Mouse (Mus musculus): Measurements from ENCODE around the gene Lrp5.

The Lrp5 gene

GRCm38 (mm10) chr19:3654058-3654457 is 32.3 kb downstream of the Lrp5 start:
- DNase-seq, result no peak

- DNase-seq, result no peak
Measured at GRCm38 (mm10) chr19:3653508-3653907, 32.9 kb downstream of the Lrp5 start.

- no peak for DNase-seq
Measured at GRCm38 (mm10) chr19:3651989-3652388, 34.4 kb downstream of the Lrp5 start.

- DNase-seq, result peak; percentile 34
Measured at GRCm38 (mm10) chr19:3651220-3651619, 35.1 kb downstream of the Lrp5 start.

- no peak for DNase-seq
Measured at GRCm38 (mm10) chr19:3650448-3650847, 35.9 kb downstream of the Lrp5 start.

GRCm38 (mm10) chr19:3648830-3649450 is 37.4 kb downstream of the Lrp5 start:
- DNase-seq, result no peak

GRCm38 (mm10) chr19:3647999-3648398 is 38.4 kb downstream of the Lrp5 start:
- no peak for DNase-seq

- no peak for DNase-seq
Measured at GRCm38 (mm10) chr19:3645813-3646212, 40.6 kb downstream of the Lrp5 start.

- DNase-seq, result no peak
Measured at GRCm38 (mm10) chr19:3645318-3645717, 41.0 kb downstream of the Lrp5 start.

- DNase-seq, result no peak
Measured at GRCm38 (mm10) chr19:3639561-3639960, 46.8 kb downstream of the Lrp5 start.

- no peak for DNase-seq
Measured at GRCm38 (mm10) chr19:3638698-3639097, 47.7 kb downstream of the Lrp5 start.

- DNase-seq, result no peak
Measured at GRCm38 (mm10) chr19:3632018-3632417, 54.3 kb downstream of the Lrp5 start.

GRCm38 (mm10) chr19:3631431-3631830 is 54.9 kb downstream of the Lrp5 start:
- no peak for DNase-seq

GRCm38 (mm10) chr19:3630486-3630885 is 55.9 kb downstream of the Lrp5 start:
- DNase-seq, result no peak

- no peak for DNase-seq
Measured at GRCm38 (mm10) chr19:3630027-3630426, 56.3 kb downstream of the Lrp5 start.

- no peak for DNase-seq
Measured at GRCm38 (mm10) chr19:3628223-3628622, 58.1 kb downstream of the Lrp5 start.

GRCm38 (mm10) chr19:3625111-3625510 is 61.3 kb downstream of the Lrp5 start:
- no peak for DNase-seq

- peak; percentile 66 for DNase-seq
Measured at GRCm38 (mm10) chr19:3623824-3624223, 62.5 kb downstream of the Lrp5 start.

GRCm38 (mm10) chr19:3623294-3623693 is 63.1 kb downstream of the Lrp5 start:
- DNase-seq, result no peak

- DNase-seq, result no peak
Measured at GRCm38 (mm10) chr19:3620871-3621270, 65.5 kb downstream of the Lrp5 start.

GRCm38 (mm10) chr19:3619359-3619758 is 67.0 kb downstream of the Lrp5 start:
- DNase-seq, result peak; percentile 25

GRCm38 (mm10) chr19:3613991-3614390 is 72.4 kb downstream of the Lrp5 start:
- no peak for DNase-seq

- no peak for DNase-seq
Measured at GRCm38 (mm10) chr19:3612534-3613273, 73.7 kb downstream of the Lrp5 start.

- no peak for DNase-seq
Measured at GRCm38 (mm10) chr19:3611730-3612129, 74.6 kb downstream of the Lrp5 start.

- no peak for DNase-seq
Measured at GRCm38 (mm10) chr19:3610886-3611285, 75.5 kb downstream of the Lrp5 start.
